Mouse (Mus musculus): ENCODE measurements around the gene Rnf215.
"Not testable (repeated sequence)": the region's sequence is repeated elsewhere in the genome, so short reads cannot be mapped to it uniquely, and the experiment has no call there.

Rnf215 gene

GRCm38 (mm10) chr11:4134986-4135935 is at the start of gene Rnf215:
Gene Rnf215, plus strand, starts transcription at chr11:4135202.
- peak; percentile 83 for DNase-seq (ENCODE audit: low read depth, low spot score)

GRCm38 (mm10) chr11:4086246-4086645 is 48.8 kb upstream of the Rnf215 start:
- DNase-seq (ENCODE audit: low read depth, low spot score) = no peak

GRCm38 (mm10) chr11:4087267-4087666 is 47.7 kb upstream of the Rnf215 start:
- DNase-seq (ENCODE audit: low read depth, low spot score) = no peak

GRCm38 (mm10) chr11:4093459-4094377 is 41.3 kb upstream of the Rnf215 start:
- peak; percentile 34 for DNase-seq (ENCODE audit: low read depth, low spot score)

- peak; percentile 87 for DNase-seq (ENCODE audit: low read depth, low spot score)
Measured at GRCm38 (mm10) chr11:4094378-4095170, 40.4 kb upstream of the Rnf215 start.

GRCm38 (mm10) chr11:4095171-4096053 is 39.6 kb upstream of the Rnf215 start, which contains the start of gene Mtfp1:
Gene Mtfp1, minus strand, starts transcription at chr11:4095445.
- DNase-seq (ENCODE audit: low read depth, low spot score) = no peak

GRCm38 (mm10) chr11:4096054-4096984 is 38.7 kb upstream of the Rnf215 start:
- peak; percentile 100 for DNase-seq (ENCODE audit: low read depth, low spot score)

GRCm38 (mm10) chr11:4097091-4097621 is 37.8 kb upstream of the Rnf215 start:
- no peak for DNase-seq (ENCODE audit: low read depth, low spot score)

GRCm38 (mm10) chr11:4098120-4098519 is 36.9 kb upstream of the Rnf215 start:
- DNase-seq (ENCODE audit: low read depth, low spot score) = no peak

- DNase-seq (ENCODE audit: low read depth, low spot score) = no peak
Measured at GRCm38 (mm10) chr11:4098816-4099215, 36.2 kb upstream of the Rnf215 start.

- DNase-seq (ENCODE audit: low read depth, low spot score) = no peak
Measured at GRCm38 (mm10) chr11:4099447-4099846, 35.6 kb upstream of the Rnf215 start.

GRCm38 (mm10) chr11:4101851-4102250 is 33.2 kb upstream of the Rnf215 start:
- no peak for DNase-seq (ENCODE audit: low read depth, low spot score)

- DNase-seq (ENCODE audit: low read depth, low spot score) = no peak
Measured at GRCm38 (mm10) chr11:4103522-4103921, 31.5 kb upstream of the Rnf215 start.

GRCm38 (mm10) chr11:4104989-4105388 is 30.0 kb upstream of the Rnf215 start:
- no peak for DNase-seq (ENCODE audit: low read depth, low spot score)

- no peak for DNase-seq (ENCODE audit: low read depth, low spot score)
Measured at GRCm38 (mm10) chr11:4105444-4105843, 29.6 kb upstream of the Rnf215 start.

- DNase-seq (ENCODE audit: low read depth, low spot score) = not testable (repeated sequence)
Measured at GRCm38 (mm10) chr11:4107901-4108300, 27.1 kb upstream of the Rnf215 start.

- no peak for DNase-seq (ENCODE audit: low read depth, low spot score)
Measured at GRCm38 (mm10) chr11:4108691-4109090, 26.3 kb upstream of the Rnf215 start.

- DNase-seq (ENCODE audit: low read depth, low spot score) = no peak
Measured at GRCm38 (mm10) chr11:4112033-4112432, 23.0 kb upstream of the Rnf215 start.

GRCm38 (mm10) chr11:4112861-4113260 is 22.1 kb upstream of the Rnf215 start:
- DNase-seq (ENCODE audit: low read depth, low spot score) = no peak

Measured in WW6 (cell line).